Mouse (Mus musculus) MEL (cell line): ENCODE measurements around the gene Plekha5.

Source experiments
- CHD2 ChIP-seq: IDR thresholded peaks from 2 replicates; pipeline ENCODE4 v1.6.1; 2011; ENCODE audit warnings: low read length, improper control_type of control experiment
- CTCF ChIP-seq, 3 experiments: IDR thresholded peaks in 2 of 3; conservative IDR thresholded peaks in 1 of 3; 2 replicates each; pipeline ENCODE4 v1.5.1; 2011 to 2012; ENCODE audit warnings: low read length in 3 of 3, low read depth in 2 of 3, mild to moderate bottlenecking in 2 of 3, improper control_type of control experiment in 1 of 3, inconsistent platforms in 1 of 3, mixed read lengths in 1 of 3, moderate library complexity in 1 of 3; ENCODE audit not compliant: control insufficient read depth in 1 of 3, insufficient read depth in 1 of 3, poor library complexity in 1 of 3, severe bottlenecking in 1 of 3
- EP300 ChIP-seq, 2 experiments: IDR thresholded peaks; 2 replicates each; pipeline ENCODE4 v1.6.1; 2011; ENCODE audit warnings: improper control_type of control experiment in 2 of 2, low read length in 2 of 2, low read depth in 1 of 2, mild to moderate bottlenecking in 1 of 2
- HCFC1 ChIP-seq: IDR thresholded peaks from 2 replicates; pipeline ENCODE4 v1.6.1; 2012; ENCODE audit warnings: low read depth, mild to moderate bottlenecking, inconsistent platforms, low read length, improper control_type of control experiment, moderate library complexity
- MAX ChIP-seq: IDR thresholded peaks from 2 replicates; pipeline ENCODE4 v1.6.1; 2011; ENCODE audit warnings: low read length, improper control_type of control experiment
- USF1 ChIP-seq: IDR thresholded peaks from 2 replicates; pipeline ENCODE4 v1.6.1; 2014; ENCODE audit warnings: low read depth, mild to moderate bottlenecking, inconsistent platforms, low read length, improper control_type of control experiment, moderate library complexity
- ZC3H11A ChIP-seq: IDR thresholded peaks from 2 replicates; pipeline ENCODE4 v1.6.1; 2012; ENCODE audit warnings: low read depth, mild to moderate bottlenecking, inconsistent platforms, low read length, improper control_type of control experiment
- ZMIZ1 ChIP-seq: IDR thresholded peaks from 2 replicates; pipeline ENCODE4 v1.6.1; 2012; ENCODE audit warnings: low read depth, mild to moderate bottlenecking, inconsistent platforms, low read length, improper control_type of control experiment, moderate library complexity

GRCm38 (mm10) chr6:140488673-140489072 lies 64.8 kb downstream of the Plekha5 start:
- no peak for TF ChIP-seq ZMIZ1
- no peak for TF ChIP-seq CTCF (IDR thresholded peaks at IDR 0.05 in 2 of 3, conservative IDR thresholded peaks at IDR 0.05 in 1 of 3; ENCODE audit: control insufficient read depth in 1 of 3, insufficient read depth in 1 of 3, low read depth in 2 of 3, low read length in 3 of 3, poor library complexity in 1 of 3, severe bottlenecking in 1 of 3)
- TF ChIP-seq HCFC1, result no peak
- no peak for TF ChIP-seq ZC3H11A
- TF ChIP-seq MAX, result no peak
- no peak for TF ChIP-seq EP300 (IDR thresholded peaks at IDR 0.05; ENCODE audit: low read depth in 1 of 2, low read length in 2 of 2)
- TF ChIP-seq USF1, result no peak
- no peak for TF ChIP-seq CHD2
